ENCODE assay signal across 25 mouse cellular contexts in the genomic region with DNA sequence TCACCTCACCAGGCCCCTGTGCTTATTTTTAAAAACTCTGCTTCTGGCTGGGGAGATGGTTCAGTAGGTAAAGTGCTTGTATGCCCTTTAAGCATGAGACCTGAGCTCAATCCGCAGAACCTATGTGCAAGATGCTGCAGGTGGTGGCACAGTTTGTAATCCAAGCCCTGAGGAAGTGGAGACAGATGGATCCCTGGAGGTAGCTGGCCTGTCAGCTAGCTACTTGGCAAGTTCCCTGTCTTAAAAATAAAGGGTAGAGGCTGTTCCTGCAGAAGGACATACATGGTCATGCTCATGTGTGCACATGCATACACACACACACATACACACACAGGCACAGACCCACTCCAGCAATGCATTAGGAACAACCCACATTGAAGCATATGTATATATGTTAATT.
DNase-seq lines count a peak whose midpoint lies in the region; ATAC-seq and TF ChIP-seq lines count a peak whose summit lies in the region.
"Had no signal": no experiment of that assay in that cellular context is flagged by ENCODE, and none has a peak within 500 bp of the region (broad histone marks: within the 10 kb centered on the region; RNA-seq: fewer than 3 reads in every experiment).

No protein-coding gene starts in this region.

- H3K27me3 ChIP-seq in heart, adult 2 months (ENCODE audit: control insufficient read depth, insufficient read depth, low read length) = no peaks in the 10 kb centered on the region
- no peaks in the 10 kb centered on the region for H3K27me3 ChIP-seq in intestine, embryonic 15.5 days (replicated peaks)
- H3K27me3 ChIP-seq: hindbrain, embryonic 13.5 days; midbrain, embryonic 13.5 days; neural tube, embryonic 13.5 days had no signal

- TF ChIP-seq EP300 in heart, adult 2 months (IDR thresholded peaks at IDR 0.05; ENCODE audit: insufficient read depth, low read depth, low read length) = no peak

- H3K79me2 ChIP-seq in heart, adult 2 months (replicated peaks; ENCODE audit: control insufficient read depth, insufficient read depth, low read length) = no peaks in the 10 kb centered on the region

- H3K9ac ChIP-seq in heart, adult 2 months (ENCODE audit: low read depth, low read length) = no peak overlapping the region
- H3K9ac ChIP-seq in intestine, embryonic 15.5 days = no peak overlapping the region
- H3K9ac ChIP-seq: hindbrain, embryonic 13.5 days; liver, embryonic 14.5 days; midbrain, embryonic 13.5 days; neural tube, embryonic 13.5 days had no signal

- H3K36me3 ChIP-seq in heart, adult 2 months (ENCODE audit: control insufficient read depth, insufficient read depth, low read length) = no peaks in the 10 kb centered on the region
- no peaks in the 10 kb centered on the region for H3K36me3 ChIP-seq in intestine, embryonic 15.5 days
- H3K36me3 ChIP-seq: hindbrain, embryonic 13.5 days; midbrain, embryonic 13.5 days; neural tube, embryonic 13.5 days had no signal

- no peak for ATAC-seq in intestine, embryonic 15.5 days
- ATAC-seq: forebrain, embryonic 14.5 days; midbrain, embryonic 13.5 days had no signal

- WGBS in heart, adult 2 months = 96% methylated on average over 1 of the region's 1 CpGs
- WGBS in intestine, embryonic 15.5 days = 88% methylated on average over 1 of the region's 1 CpGs

- H3K4me1 ChIP-seq in heart, adult 2 months (ENCODE audit: control insufficient read depth, insufficient read depth, low read length) = no peaks in the 10 kb centered on the region
- H3K4me1 ChIP-seq in intestine, embryonic 15.5 days (replicated peaks) = no peaks in the 10 kb centered on the region
- H3K4me1 ChIP-seq: midbrain, embryonic 13.5 days; neural tube, embryonic 13.5 days had no signal

- peak; percentile 65 for DNase-seq in heart, adult 11 months
- DNase-seq in heart, adult 2 months = no peak
- DNase-seq in cerebellum, adult 11 months = peak; percentile 78
- peak; percentile 77 to 85 for DNase-seq in cerebellum, adult 18-20 months
- DNase-seq in cerebellum, postnatal 10 days = peak; percentile 74 to 75
- DNase-seq in Muller cell, postnatal 12 days (ENCODE audit: inconsistent ontology term) = no peak
- no peak for DNase-seq in c-Kit-positive CD71-positive TER-119-positive erythroid progenitor cells, embryonic 14.5 days (ENCODE audit: low spot score)
- DNase-seq: adrenal gland, adult 8-10 months; B cell, adult 2 months; gastrocnemius, postnatal 14 days; heart, postnatal 36 days; kidney, adult 18-20 months; kidney, postnatal 36 days; layer of hippocampus, postnatal 36 days; liver; lung, adult 2 months; lung, postnatal 10 days had no signal

- no peaks in the 10 kb centered on the region for H3K9me3 ChIP-seq in intestine, embryonic 15.5 days
- H3K9me3 ChIP-seq: hindbrain, embryonic 13.5 days; midbrain, embryonic 13.5 days; neural tube, embryonic 13.5 days had no signal

- TF ChIP-seq CTCF in heart, adult 2 months (IDR thresholded peaks at IDR 0.05) = no peak

- H3K4me3 ChIP-seq in heart, adult 2 months = no peak overlapping the region
- no peak overlapping the region for H3K4me3 ChIP-seq in intestine, embryonic 15.5 days (replicated peaks)
- H3K4me3 ChIP-seq: hindbrain, embryonic 13.5 days; midbrain, embryonic 13.5 days; neural tube, embryonic 13.5 days had no signal

- TF ChIP-seq POLR2A in heart, adult 2 months (IDR thresholded peaks at IDR 0.05; ENCODE audit: insufficient read depth, low read depth, low read length) = no peak

- no peak overlapping the region for H3K4me2 ChIP-seq in intestine, embryonic 15.5 days (replicated peaks)
- H3K4me2 ChIP-seq: heart, embryonic 11.5 days; hindbrain, embryonic 13.5 days; midbrain, embryonic 13.5 days; neural tube, embryonic 13.5 days had no signal

- H3K27ac ChIP-seq in heart, adult 2 months = no peak overlapping the region
- no peak overlapping the region for H3K27ac ChIP-seq in intestine, embryonic 15.5 days
- H3K27ac ChIP-seq: hindbrain, embryonic 13.5 days; liver, embryonic 14.5 days; macrophage; midbrain, embryonic 13.5 days; neural tube, embryonic 13.5 days had no signal

- intact Hi-C loops in heart, adult 2 months (cut with DNase I) = no loop called here

Comparison
In these comparisons a context has a peak if more than half of its experiments do, and no peak if none do; other contexts are left out.
1. DNase-seq: peak in heart, adult 11 months (single experiment), cerebellum, adult 11 months (single experiment), cerebellum, adult 18-20 months (2 of 2) and cerebellum, postnatal 10 days (2 of 2); none in heart, adult 2 months (0 of 2), Muller cell, postnatal 12 days (single experiment) and c-Kit-positive CD71-positive TER-119-positive erythroid progenitor cells, embryonic 14.5 days (single experiment).